Mouse (Mus musculus): ENCODE results near the gene Hectd4. TPM values are rescaled to one million over a fixed set of nuclear protein-coding genes. Genes with fewer than 3 reads are reported as not detected.
"Not testable (repeated sequence)": the region's sequence is repeated elsewhere in the genome, so short reads cannot be mapped to it uniquely, and the experiment has no call there.

Hectd4 gene
- total RNA-seq (2022), result 10 to 100 TPM; 12.3 to 16.7 (median 13.9) TPM

GRCm38 (mm10) chr5:121219980-121220731 lies at the start of gene Hectd4:
Hectd4 (plus strand) TSS chr5:121220219.
- peak; percentile 93 to 94 for DNase-seq (ENCODE audit: low spot score in 2 of 2)

DNA sequence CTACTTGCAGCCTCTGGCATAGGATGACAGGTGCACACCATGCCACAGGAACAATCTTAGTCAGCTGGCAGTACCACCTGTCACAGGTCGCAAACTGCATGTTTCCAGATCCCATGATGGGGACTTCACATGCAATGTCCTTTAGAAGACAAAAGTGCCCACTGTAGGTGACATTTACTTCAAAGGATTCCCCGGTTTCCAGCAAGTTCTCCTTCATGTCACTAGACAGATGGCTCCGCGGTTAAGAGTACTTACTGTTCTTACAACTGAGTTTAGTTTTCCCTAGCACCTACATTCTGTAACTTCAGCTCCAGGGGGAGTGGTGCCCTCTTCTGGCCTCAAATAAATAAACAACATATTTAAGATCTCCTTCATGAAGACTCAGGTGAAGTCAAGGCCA lies 47.2 kb upstream of the Hectd4 start:
- no peak for DNase-seq (ENCODE audit: low spot score in 2 of 2)

- no peak for DNase-seq (ENCODE audit: low spot score in 2 of 2)
Measured at GRCm38 (mm10) chr5:121179077-121179857, 40.8 kb upstream of the Hectd4 start.

DNA sequence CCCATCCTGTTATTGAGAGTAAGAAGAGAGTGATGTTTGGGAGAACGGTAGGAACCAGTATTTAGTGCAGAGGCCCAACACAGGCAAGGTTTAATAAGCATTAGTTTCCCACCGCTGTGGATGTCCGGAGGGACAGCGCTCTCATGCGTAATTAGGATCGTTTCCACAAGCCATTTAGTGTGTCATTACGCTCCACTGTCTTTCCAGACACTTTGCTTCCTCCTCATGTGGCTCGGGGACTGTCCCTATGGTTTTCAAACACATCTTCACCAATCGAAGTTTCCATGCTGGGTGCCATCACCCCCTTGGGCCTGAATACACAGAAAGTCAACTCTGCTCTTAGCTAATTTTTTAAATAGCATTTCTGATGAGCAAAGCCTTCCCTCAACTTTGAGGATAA lies 36.8 kb upstream of the Hectd4 start:
- DNase-seq (ENCODE audit: low spot score in 2 of 2), result no peak

DNA sequence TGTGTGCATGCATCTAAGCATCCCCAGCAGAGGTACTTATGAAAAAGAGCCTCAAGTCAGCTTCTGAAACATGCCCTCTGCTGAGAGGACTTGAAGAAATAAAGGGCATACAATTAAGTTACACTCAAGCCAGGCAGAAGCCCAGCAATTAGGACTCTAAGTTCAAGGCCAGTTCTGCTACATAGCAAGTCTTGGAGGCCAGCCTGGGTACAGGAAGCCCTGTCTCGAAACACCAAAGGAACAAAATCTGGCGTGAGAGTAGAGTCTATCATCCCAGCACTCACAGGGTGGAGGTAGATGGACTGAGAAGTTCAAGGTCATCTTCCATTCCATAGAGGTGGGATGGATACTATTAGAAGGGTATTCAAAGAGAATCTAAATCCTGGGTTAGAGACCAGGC lies 35.6 kb upstream of the Hectd4 start:
- no peak for DNase-seq (ENCODE audit: low spot score in 2 of 2)

- no peak for DNase-seq (ENCODE audit: low spot score in 2 of 2)
Measured at GRCm38 (mm10) chr5:121184945-121185551, 35.0 kb upstream of the Hectd4 start.

DNA sequence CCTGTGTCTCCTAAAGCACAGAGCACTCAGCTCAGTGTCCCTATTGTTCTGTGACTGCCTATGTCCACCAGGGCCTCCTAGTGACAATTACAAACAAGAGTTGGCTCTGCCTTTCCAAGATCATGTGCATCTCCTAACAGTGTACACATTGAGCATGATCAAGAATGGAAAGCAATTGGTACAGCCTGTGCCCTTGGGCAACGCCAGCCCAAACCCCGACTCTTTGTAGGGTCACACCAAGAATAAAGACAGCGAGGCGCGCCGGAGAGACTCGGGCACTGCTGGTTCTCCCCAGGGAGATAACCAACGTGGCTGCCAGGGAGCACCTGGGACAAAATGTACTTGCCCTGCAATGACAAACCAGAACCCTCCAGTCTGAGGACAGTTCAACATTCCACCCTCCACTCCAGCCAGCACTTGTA lies 32.4 kb upstream of the Hectd4 start:
- DNase-seq (ENCODE audit: low spot score in 2 of 2), result peak in 1 of 2 experiments; percentile 56

DNA sequence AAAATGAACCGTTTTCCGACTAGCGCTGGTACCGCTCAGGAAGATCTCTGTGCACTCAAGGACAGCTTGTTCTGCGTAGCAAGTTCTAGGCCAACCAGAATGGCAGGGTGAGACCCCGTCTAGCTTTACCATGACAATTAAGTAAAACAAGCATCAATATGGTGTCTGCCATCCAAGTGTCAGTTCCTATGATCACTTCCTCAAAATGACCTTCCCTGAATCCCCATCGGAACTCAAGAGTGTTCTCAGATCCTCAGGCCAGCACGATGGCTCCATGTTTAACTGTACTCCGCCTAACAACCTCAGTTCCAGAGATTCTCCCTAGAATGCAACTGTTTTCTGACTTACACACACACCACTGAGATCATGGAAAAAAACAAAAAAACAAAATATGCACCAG lies 31.8 kb upstream of the Hectd4 start:
- no peak for DNase-seq (ENCODE audit: low spot score in 2 of 2)

DNA sequence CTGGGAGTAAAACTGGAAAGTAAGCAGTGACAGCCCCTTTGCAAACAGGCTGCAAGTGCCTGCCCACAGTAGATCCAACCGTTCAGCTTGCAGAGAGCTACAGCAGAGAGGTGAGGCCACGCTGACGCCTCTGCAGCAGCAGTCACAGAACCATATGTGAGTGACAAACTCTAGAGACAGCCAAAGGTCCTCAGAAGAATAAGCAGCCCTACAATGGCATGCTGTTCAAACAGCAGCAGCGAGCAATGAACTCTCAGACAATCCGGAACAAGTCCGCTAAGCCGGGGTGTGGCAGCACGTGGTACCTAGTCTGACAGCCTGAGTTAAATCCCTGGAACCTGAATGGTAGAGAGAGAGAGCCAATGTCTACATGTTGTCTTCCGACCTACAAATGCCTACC lies 30.8 kb upstream of the Hectd4 start:
- DNase-seq (ENCODE audit: low spot score in 2 of 2), result no peak

DNA sequence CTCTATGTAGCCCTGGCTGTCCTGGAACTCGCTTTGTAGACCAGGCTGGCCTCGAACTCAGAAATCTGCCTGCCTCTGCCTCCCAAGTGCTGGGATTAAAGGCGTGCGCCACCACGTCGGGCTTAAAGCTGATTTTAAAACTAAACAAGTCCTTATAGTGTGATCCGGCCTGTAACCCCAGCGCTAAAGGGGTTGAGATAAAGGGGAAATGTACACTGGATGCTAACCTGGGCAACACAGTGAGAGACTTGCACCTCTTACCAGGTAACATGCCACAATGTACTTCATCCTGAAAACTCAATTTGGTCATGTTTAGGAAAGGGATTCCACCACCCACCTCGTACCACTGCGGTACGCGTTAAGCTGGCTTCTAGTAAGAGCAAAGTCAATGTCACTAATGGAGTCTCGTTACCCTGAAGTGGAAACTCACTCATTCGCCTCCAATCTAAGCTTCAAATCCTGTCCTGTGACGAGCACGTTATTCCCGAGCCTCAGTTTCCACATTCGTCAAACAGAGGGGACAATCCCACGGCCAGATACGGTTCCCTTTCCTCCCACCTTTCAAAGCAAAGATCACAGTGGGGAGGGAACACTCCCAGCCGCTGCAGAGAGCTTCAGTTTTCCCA lies 29.7 kb upstream of the Hectd4 start:
- DNase-seq (ENCODE audit: low spot score in 2 of 2), result no peak

GRCm38 (mm10) chr5:121190836-121191583 lies 29.0 kb upstream of the Hectd4 start, which contains the start of gene Ptpn11:
Ptpn11 (minus strand) TSS chr5:121191397.
- peak; percentile 61 to 72 for DNase-seq (ENCODE audit: low spot score in 2 of 2)

DNA sequence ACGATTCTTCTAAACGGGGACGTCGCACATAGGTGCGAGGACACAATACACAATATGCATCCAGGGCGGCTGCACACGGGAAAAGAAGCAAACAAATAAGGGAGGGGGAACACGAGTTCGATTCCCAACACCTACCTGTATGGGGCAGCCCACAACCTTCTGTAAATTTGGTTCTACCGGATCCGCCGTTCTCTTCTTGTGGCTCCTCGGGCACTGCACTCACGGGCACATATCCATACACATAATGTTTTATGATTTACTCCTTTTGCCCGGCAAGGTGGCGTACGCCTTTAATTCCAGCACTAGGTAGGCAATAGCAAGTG lies 28.5 kb upstream of the Hectd4 start:
- DNase-seq (ENCODE audit: low spot score in 2 of 2), result no peak

DNA sequence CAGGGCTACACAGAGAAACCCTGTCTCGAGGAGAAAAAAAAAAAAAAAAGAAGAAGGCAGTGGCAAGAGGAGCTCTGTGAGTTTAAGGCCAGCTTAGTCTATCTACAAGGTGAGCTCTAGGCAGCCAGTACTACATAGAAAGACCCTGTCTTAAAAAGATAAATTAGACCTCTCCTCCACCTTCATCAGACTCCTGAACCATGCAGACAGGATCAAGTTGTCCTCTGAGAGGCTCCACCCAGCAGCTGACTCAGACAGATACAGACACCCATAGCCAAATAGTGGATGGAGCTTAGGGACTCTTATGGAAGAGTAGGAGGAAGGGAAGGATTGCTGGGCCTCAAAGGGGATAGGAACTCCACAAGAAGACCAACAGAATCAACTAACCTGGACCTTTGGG lies 25.8 kb upstream of the Hectd4 start:
- DNase-seq (ENCODE audit: low spot score in 2 of 2), result no peak

DNA sequence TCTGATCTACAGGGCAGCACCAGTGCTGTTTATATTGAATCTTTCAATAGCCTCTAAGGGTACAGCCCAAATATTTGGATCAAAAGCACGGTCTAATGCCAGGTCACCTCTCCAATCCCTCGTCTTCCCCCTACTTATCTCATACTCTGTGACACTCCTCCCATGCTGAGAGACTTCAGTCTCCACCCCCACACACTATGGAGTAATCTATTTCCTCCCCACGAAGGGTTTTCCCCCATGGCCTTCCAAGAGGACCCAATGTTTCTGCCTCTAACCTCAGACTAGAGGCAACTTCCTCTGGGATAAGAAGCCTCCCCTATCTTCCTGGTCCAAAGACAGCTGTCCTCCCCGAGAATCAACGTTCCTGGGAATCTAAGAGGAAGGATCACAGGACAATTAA lies 23.3 kb upstream of the Hectd4 start:
- no peak for DNase-seq (ENCODE audit: low spot score in 2 of 2)

- no peak for DNase-seq (ENCODE audit: low spot score in 2 of 2)
Measured at GRCm38 (mm10) chr5:121197337-121197736, 22.7 kb upstream of the Hectd4 start.

DNA sequence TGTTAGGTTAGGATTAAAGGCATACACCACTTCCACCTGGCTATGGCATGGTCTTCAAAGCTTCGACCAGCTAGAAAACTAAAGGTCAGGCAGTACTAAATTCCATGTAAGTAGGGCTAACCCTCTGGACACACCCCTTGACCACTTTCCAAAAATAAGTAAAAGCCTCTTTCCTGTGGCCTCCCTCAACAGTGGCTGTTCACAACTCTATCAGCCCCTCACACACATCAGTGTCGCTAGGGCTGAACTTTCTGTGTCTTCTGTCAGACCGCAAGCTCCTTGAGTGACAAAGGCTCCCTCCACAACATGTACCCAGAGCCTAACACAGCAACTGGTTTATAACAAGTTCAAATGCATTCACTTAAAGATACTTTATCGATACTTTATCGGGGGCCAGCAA lies 21.6 kb upstream of the Hectd4 start:
- no peak for DNase-seq (ENCODE audit: low spot score in 2 of 2)

DNA sequence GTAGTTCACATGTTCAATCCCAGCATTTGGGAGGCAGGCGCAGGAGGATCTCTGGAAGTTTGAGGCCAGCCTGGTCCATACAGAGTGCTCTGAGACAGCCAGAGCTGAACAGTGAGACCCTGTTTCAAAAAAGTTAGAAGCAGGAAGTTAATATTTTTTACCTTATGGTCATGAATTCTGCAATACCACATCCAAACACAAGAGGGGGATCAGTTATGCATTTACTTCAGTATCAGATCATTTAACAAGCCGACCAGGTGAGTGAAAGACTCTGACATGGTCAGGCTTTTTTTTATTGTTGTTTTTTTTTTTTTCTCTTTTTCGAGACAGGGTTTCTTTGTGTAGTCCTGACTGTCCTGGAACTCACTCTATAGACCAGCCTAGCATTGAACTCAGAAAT lies 18.3 kb upstream of the Hectd4 start:
- no peak for DNase-seq (ENCODE audit: low spot score in 2 of 2)

DNA sequence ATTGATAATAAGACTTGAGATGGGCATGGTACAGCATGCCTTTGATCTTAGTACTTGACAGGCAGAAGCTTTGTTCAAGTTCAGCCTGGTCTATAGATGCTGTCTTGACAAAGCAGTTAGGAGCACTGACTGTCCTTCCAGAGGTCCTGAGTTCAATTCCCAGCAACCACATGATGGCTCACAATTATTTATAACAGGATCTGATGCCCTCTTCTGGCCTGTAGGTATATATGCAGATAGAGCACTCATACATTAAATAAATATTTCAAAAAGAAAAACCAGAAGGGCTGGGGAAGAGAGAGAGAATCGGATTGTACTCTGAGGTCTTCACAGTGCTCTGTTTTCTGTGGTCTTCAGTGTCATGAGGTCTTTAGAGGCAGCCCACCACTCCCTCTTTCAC lies 17.6 kb upstream of the Hectd4 start:
- no peak for DNase-seq (ENCODE audit: low spot score in 2 of 2)

DNA sequence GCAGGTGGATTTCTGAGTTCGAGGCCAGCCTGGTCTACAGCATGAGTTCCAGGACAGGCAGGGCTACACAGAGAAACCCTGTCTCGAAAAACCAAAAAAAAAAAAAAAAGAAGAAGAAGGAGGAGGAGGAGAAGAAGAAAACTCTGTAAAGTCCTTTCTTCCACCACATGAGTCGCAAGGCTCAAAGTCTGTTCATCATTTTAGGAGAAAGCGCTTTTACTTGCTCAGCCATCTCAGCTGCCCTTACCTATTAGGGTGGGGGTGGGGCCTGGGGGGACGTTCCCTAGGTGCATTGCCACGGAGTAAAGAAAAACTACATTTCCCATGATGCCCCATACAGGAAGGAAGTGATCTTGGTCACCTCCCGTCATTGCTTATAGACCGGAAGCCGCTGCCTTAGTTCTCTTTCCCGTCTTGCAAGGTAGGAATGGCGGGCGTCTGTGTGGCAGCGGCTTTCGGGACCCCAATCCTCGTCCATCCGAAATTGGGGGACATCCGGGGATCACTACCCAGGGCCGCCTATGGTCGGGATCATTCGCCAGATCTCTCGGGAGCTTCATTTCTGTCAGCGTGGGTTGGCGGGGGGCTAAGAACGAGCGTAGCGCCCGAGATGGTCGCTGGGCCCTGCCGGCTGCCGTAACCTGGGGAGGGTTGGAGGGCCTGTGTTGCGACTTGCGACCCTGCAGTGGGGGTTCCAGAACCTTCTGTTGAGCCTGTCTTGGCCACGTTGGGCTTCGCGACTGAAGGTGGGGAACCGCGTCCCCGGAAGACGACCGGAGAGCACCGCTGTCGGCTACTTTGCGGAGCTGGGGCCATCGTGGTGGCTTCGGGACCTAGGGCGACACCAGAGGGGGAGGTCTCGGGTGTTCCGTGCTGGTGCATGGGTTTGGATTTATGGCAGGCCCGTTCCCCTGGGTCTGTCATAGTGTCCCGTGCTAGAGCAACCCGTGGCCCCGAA lies 15.6 kb upstream of the Hectd4 start, which contains the start of gene Rpl6:
Rpl6 (plus strand) TSS at position 350 of the 958 bp plus-strand sequence.
- DNase-seq (ENCODE audit: low spot score in 2 of 2), result peak; percentile 48 to 51

DNA sequence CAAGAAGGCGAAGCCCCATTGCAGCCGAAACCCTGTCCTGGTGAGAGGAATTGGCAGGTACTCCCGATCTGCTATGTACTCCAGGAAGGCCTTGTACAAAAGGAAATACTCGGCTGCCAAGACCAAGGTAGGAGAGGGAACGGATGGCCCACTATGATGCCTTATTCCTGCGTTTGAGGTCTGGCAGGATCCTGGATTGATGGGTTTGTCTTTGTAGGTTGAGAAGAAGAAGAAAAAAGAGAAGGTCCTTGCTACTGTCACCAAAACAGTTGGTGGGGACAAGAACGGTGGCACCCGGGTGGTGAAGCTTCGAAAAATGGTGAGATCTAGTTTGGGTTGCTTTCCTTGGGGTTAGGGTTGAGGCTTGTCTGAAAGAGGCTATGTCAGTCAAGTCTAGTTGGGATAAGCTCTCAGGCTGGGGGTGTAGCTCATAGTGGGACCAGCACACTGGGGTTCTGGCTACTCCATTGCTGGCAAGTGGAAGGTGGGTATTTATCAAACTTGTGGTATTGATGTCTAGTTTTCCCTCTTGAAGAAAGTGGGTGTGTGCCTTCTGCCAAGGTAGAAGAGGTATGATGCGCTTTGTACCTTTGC lies 14.4 kb upstream of the Hectd4 start:
- DNase-seq (ENCODE audit: low spot score in 2 of 2), result not testable (repeated sequence)
